Comparison of ENCODE assay signal across 8 mouse cellular contexts in genomic region chr17:21534460-21535095, GRCm38 (mm10). TPM values are rescaled to one million over a fixed set of nuclear protein-coding genes. Genes with fewer than 3 reads are reported as not detected.
A peak's percentile ranks its signal among the peaks of the same experiment; 100 is the strongest.
DNase-seq lines count a peak whose midpoint lies in the region; ATAC-seq lines count a peak whose summit lies in the region.

No protein-coding gene starts in this region.

- no peaks in the 10 kb centered on the region for H3K27me3 ChIP-seq in heart, embryonic 16.5 days (ENCODE audit: control insufficient read depth, insufficient read depth, low read length)

- DNase-seq in frontal cortex, postnatal 25 days (ENCODE audit: low spot score in 2 of 2) = no peak
- DNase-seq in R1 (ENCODE audit: low read depth, low spot score) = peak; percentile 91
- DNase-seq in embryo, embryonic 9.5 days (ENCODE audit: extremely low spot score) = peak; percentile 68
- peak; percentile 33 to 91 for DNase-seq in kidney, postnatal 36 days
- DNase-seq in lung, postnatal 25 days (ENCODE audit: low spot score) = peak; percentile 92
- peak; percentile 71 to 85 for DNase-seq in spleen, postnatal 36 days (ENCODE audit: low spot score in 2 of 2)

- H3K36me3 ChIP-seq in heart, embryonic 16.5 days (ENCODE audit: control insufficient read depth, insufficient read depth) = no peaks in the 10 kb centered on the region

- peak overlapping the region; percentile 30; the same call in 1 of the 2 replicates for H3K9ac ChIP-seq in heart, embryonic 16.5 days (ENCODE audit: low read length)

- H3K27ac ChIP-seq in heart, embryonic 16.5 days (ENCODE audit: low read length) = peak overlapping the region; percentile 78

- no peaks in the 10 kb centered on the region for H3K9me3 ChIP-seq in heart, embryonic 16.5 days (replicated peaks; ENCODE audit: control insufficient read depth, low read length)

- H3K4me1 ChIP-seq in heart, embryonic 16.5 days (ENCODE audit: control insufficient read depth, insufficient read depth, low read length) = peaks cover 20% of the 10 kb centered on the region

- peak overlapping the region; percentile 83 for H3K4me2 ChIP-seq in heart, embryonic 16.5 days (ENCODE audit: low read depth, low read length)

- no peak overlapping the region for H3K4me3 ChIP-seq in heart, embryonic 16.5 days (ENCODE audit: low read length)

- ATAC-seq in frontal cortex, adult (ENCODE audit: low TSS enrichment) = peak; percentile 63
- peak; percentile 17; the same call in 1 of the 2 replicates for ATAC-seq in heart, embryonic 16.5 days (replicated peaks; ENCODE audit: extremely low read depth, insufficient read depth, low FRiP score)

- 9% methylated on average over 4 of the region's 4 CpGs for WGBS in heart, embryonic 16.5 days

RNA-seq across cellular contexts. Expression of gene Zfp52, which starts 0.8 kb away (rescaled TPM):
- 4.3 and 4.9 TPM in 2 replicates for polyA plus RNA-seq in heart, embryonic 16.5 days (2015; fragmentation: Nextera tagmentation; extraction: Ambion mirVana)

RNA-seq across cellular contexts. Expression of gene Zfp948, which starts 32.2 kb away (rescaled TPM):
- 10.9 and 13.2 TPM in 2 replicates for polyA plus RNA-seq in heart, embryonic 16.5 days (2015; fragmentation: Nextera tagmentation; extraction: Ambion mirVana)

RNA-seq across cellular contexts. Expression of gene Zfp53, which starts 45.8 kb away (rescaled TPM):
- polyA plus RNA-seq in heart, embryonic 16.5 days (2015; fragmentation: Nextera tagmentation; extraction: Ambion mirVana) = 5.6 and 6.9 TPM in 2 replicates

Comparison
In these comparisons a context has a peak if more than half of its experiments do, and no peak if none do; other contexts are left out.
1. DNase-seq: peak in R1 (single experiment), embryo, embryonic 9.5 days (single experiment), kidney, postnatal 36 days (2 of 2), lung, postnatal 25 days (single experiment) and spleen, postnatal 36 days (2 of 2); none in frontal cortex, postnatal 25 days (0 of 2).